Mouse (Mus musculus): ENCODE data around the gene Nup85. TPM values are rescaled to one million over a fixed set of nuclear protein-coding genes. Genes with fewer than 3 reads are reported as not detected.

Gene Nup85
- polyA plus RNA-seq, 1 experiment from 2014 or later, result 192 TPM

- Histone ChIP-seq H3K27ac (no peak overlapping the region), H3K4me3 (no peak overlapping the region), H3K27me3 (no peaks in the 10 kb centered on the region), H3K9me3 (no peaks in the 10 kb centered on the region), H3K4me2 (replicated peaks) (no peak overlapping the region), H3K9ac (no peak overlapping the region), H3K36me3 (peaks cover 29% of the 10 kb centered on the region), H3K4me1 (peaks cover 11% of the 10 kb centered on the region)
- WGBS, result 89% methylated on average over 6 of the region's 6 CpGs
- no peak for ATAC-seq (ENCODE audit: insufficient number of reproducible peaks, insufficient read depth, low FRiP score, low TSS enrichment)
Observed at GRCm38 (mm10) chr11:115615875-115616274, 51.6 kb downstream of the Nup85 start.

DNA sequence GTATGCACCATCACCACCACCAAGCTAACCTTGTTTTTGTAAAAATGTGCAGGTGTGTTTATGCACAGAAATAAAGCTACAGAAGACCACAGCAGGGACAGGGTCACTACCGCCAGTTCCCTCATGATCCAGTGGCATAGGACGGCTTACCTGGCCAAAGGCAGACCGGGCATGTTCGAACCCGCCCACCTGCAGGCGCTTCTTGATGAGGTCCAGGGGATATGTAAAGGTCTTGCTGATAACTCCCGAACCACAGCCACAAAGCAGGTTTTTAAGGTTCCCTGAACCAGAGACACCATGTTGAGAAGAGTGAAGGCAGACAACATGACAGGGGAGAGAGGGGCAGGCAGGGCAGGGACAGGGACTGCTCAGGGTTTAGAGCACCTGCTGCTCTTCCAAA lies 52.1 kb downstream of the Nup85 start:
- no peaks in the 10 kb centered on the region for H3K27me3 ChIP-seq
- no peak for ATAC-seq (ENCODE audit: insufficient number of reproducible peaks, insufficient read depth, low FRiP score, low TSS enrichment)
- no peak overlapping the region for H3K9ac ChIP-seq
- H3K9me3 ChIP-seq, result no peaks in the 10 kb centered on the region
- no peak overlapping the region for H3K4me3 ChIP-seq
- WGBS, result 84% methylated on average over 7 of the region's 7 CpGs
- H3K27ac ChIP-seq, result no peak overlapping the region
- peaks cover 11% of the 10 kb centered on the region for H3K4me1 ChIP-seq
- peaks cover 34% of the 10 kb centered on the region for H3K36me3 ChIP-seq
- no peak overlapping the region for H3K4me2 ChIP-seq (replicated peaks)

GRCm38 (mm10) chr11:115616893-115617292 lies 52.7 kb downstream of the Nup85 start:
- Histone ChIP-seq H3K4me1 (peaks cover 6% of the 10 kb centered on the region), H3K27ac (no peak overlapping the region), H3K9ac (no peak overlapping the region), H3K9me3 (no peaks in the 10 kb centered on the region), H3K4me3 (no peak overlapping the region), H3K4me2 (replicated peaks) (no peak overlapping the region), H3K27me3 (no peaks in the 10 kb centered on the region), H3K36me3 (peaks cover 39% of the 10 kb centered on the region)
- ATAC-seq (ENCODE audit: insufficient number of reproducible peaks, insufficient read depth, low FRiP score, low TSS enrichment), result no peak
- WGBS, result 82% methylated on average over 6 of the region's 6 CpGs

DNA sequence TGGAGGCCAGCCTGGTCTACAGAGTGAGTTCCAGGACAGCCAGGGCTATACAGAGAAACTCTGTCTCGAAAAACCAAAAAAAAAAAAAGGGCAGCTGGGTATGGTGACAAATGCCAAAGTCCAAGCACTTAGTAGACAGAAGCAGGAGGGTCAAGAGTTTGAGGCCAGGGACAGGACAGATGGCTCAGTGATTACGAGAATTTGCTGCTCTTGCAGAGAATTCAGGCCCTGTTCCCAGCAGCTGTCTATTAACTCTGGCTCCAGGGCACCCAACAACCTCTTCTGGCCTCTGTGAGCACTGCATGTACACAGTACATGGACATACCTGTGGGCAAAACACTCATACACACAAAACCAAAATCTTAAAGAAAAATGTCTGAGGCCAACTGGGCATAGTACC lies 53.8 kb downstream of the Nup85 start:
- H3K4me1 ChIP-seq, result peaks cover 4% of the 10 kb centered on the region; the same call in 1 of the 2 replicates
- no peaks in the 10 kb centered on the region for H3K9me3 ChIP-seq
- no peak overlapping the region for H3K9ac ChIP-seq
- no peak for ATAC-seq (ENCODE audit: insufficient number of reproducible peaks, insufficient read depth, low FRiP score, low TSS enrichment)
- H3K4me3 ChIP-seq, result no peak overlapping the region
- no peak overlapping the region for H3K27ac ChIP-seq
- peaks cover 50% of the 10 kb centered on the region for H3K36me3 ChIP-seq
- no peaks in the 10 kb centered on the region for H3K27me3 ChIP-seq
- 82% methylated on average over 2 of the region's 2 CpGs for WGBS
- H3K4me2 ChIP-seq (replicated peaks), result no peak overlapping the region

DNA sequence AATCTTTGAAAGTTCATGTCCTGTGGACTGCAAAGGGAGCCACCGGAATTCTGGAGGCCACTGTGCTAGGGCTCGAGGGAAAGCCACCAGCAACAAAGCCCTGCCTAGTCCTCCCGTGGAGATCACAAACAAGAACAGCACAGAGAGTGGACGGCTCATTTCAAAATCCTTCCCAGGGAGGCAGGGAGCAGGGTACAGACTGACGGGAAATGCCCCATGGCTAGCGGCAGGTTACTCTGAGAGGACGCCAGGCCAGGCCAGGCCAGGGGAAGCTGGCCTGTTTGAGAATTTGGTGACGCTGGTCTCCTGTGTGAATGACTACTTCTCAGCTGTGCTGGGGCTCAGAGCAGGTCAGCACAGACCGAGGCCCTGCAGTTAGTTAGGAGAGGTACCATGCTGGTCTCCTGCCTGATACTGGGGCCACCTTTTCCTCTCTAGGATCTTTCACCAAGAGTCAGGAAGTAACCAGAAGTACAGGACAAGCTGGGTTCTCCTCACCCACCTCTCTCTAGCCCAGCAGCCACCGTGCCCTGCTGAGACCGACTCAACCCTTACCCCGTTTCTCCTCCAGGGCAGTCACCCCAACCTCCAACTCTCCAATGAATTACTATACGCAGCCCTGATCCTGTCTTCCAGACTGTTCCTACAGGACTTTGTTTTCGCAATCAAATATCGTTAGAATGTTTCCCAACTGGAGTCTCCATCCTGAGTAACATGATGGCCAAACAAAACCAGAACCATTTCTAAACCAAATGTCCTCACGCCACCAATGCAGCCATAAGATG lies 54.7 kb downstream of the Nup85 start:
- WGBS, result 85% methylated on average over 16 of the region's 16 CpGs
- H3K9ac ChIP-seq, result no peak overlapping the region
- no peaks in the 10 kb centered on the region for H3K9me3 ChIP-seq
- no peak overlapping the region for H3K4me2 ChIP-seq (replicated peaks)
- H3K36me3 ChIP-seq, result peaks cover 56% of the 10 kb centered on the region
- no peaks in the 10 kb centered on the region for H3K27me3 ChIP-seq
- no peak overlapping the region for H3K4me3 ChIP-seq
- H3K27ac ChIP-seq, result no peak overlapping the region
- ATAC-seq (ENCODE audit: insufficient number of reproducible peaks, insufficient read depth, low FRiP score, low TSS enrichment), result no peak
- H3K4me1 ChIP-seq, result no peaks in the 10 kb centered on the region

GRCm38 (mm10) chr11:115619949-115620348 lies 55.7 kb downstream of the Nup85 start:
- H3K27ac ChIP-seq, result no peak overlapping the region
- no peak for ATAC-seq (ENCODE audit: insufficient number of reproducible peaks, insufficient read depth, low FRiP score, low TSS enrichment)
- no peak overlapping the region for H3K4me3 ChIP-seq
- H3K27me3 ChIP-seq, result no peaks in the 10 kb centered on the region
- no peaks in the 10 kb centered on the region for H3K9me3 ChIP-seq
- H3K4me1 ChIP-seq, result no peaks in the 10 kb centered on the region
- H3K4me2 ChIP-seq (replicated peaks), result no peak overlapping the region
- 93% methylated on average over 7 of the region's 7 CpGs for WGBS
- no peak overlapping the region for H3K9ac ChIP-seq
- peaks cover 51% of the 10 kb centered on the region for H3K36me3 ChIP-seq

DNA sequence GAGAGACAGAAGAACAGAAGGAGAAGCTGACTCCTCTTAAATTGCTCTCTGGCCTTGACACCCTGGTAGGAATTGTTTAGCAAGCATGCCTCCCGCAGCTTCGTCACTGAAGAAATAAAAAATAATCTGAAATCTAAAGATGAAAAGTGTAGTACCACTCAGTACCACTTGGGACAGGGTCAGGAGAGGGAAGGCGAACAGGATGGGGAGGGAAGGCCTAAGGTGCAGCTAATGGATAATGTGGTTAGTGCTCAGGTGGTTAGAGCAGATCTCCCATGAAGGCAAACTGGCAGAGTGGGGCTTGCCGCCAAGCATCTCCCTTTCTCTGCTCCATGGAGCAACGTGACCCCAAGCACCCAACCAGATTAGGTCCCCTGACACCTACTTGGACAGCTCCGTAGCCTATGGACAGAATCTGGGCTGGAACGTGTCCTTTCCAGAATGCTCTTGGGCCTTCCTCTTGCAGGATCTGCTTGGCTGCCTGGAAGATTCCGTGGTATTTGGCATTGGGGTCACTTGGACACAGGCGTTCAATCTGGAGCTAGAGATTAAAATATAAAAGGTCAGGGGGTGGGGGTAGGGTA lies 59.3 kb downstream of the Nup85 start:
- Histone ChIP-seq H3K27ac (no peak overlapping the region), H3K9me3 (no peaks in the 10 kb centered on the region), H3K4me1 (peaks cover 9% of the 10 kb centered on the region; the same call in 1 of the 2 replicates), H3K9ac (no peak overlapping the region), H3K4me3 (no peak overlapping the region), H3K4me2 (replicated peaks) (no peak overlapping the region), H3K36me3 (peaks cover 43% of the 10 kb centered on the region), H3K27me3 (no peaks in the 10 kb centered on the region)
- 72% methylated on average over 9 of the region's 9 CpGs for WGBS
- no peak for ATAC-seq (ENCODE audit: insufficient number of reproducible peaks, insufficient read depth, low FRiP score, low TSS enrichment)

GRCm38 (mm10) chr11:115625877-115626276 lies 61.6 kb downstream of the Nup85 start:
- no peaks in the 10 kb centered on the region for H3K27me3 ChIP-seq
- H3K4me3 ChIP-seq, result no peak overlapping the region
- peaks cover 9% of the 10 kb centered on the region; the same call in 1 of the 2 replicates for H3K4me1 ChIP-seq
- WGBS, result 81% methylated on average over 9 of the region's 9 CpGs
- H3K4me2 ChIP-seq (replicated peaks), result no peak overlapping the region
- no peaks in the 10 kb centered on the region for H3K9me3 ChIP-seq
- ATAC-seq (ENCODE audit: insufficient number of reproducible peaks, insufficient read depth, low FRiP score, low TSS enrichment), result no peak
- H3K27ac ChIP-seq, result no peak overlapping the region
- peaks cover 30% of the 10 kb centered on the region for H3K36me3 ChIP-seq
- no peak overlapping the region for H3K9ac ChIP-seq

DNA sequence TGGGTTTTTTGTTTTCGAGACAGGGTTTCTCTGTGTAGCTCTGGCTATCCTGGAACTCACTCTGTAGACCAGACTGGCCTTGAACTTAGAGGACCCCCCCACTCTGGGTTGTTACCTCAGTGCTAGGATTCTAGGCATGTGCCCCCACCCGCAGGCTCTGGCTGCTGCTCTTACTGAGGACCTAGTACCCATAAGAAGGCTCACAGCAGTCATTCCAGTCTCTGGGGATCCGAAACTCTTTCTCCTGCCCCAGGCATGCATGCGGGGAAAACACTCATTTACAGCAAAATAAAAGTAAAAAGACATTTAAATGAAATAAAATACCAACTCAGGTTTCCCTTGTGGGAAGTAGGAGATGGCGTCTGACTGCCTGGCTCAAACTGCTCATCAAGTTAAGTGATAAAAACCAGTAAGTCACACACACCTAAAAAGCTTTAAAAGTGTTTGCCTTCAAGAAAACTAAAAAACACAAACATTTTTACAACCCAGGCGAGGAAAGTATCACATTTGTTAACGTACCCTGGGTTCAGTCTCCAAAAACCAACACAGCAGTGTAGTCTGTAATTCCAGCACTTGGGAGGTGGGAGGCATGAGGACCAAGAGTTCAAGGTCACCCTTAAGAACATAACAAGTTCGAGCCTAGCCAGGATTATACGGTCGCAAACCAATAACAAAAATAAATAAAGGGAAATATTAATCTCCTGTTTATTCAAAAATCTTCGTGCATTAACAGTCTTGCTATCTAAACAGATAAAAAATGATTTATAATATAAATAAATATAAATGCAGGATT lies 62.8 kb downstream of the Nup85 start:
- Histone ChIP-seq H3K27me3 (no peaks in the 10 kb centered on the region), H3K27ac (no peak overlapping the region), H3K4me2 (replicated peaks) (peak overlapping the region; percentile 92), H3K9me3 (no peaks in the 10 kb centered on the region), H3K36me3 (peaks cover 19% of the 10 kb centered on the region), H3K9ac (peak overlapping the region; percentile 74; the same call in 1 of the 2 replicates), H3K4me1 (peaks cover 9% of the 10 kb centered on the region; the same call in 1 of the 2 replicates), H3K4me3 (peak overlapping the region; percentile 74)
- no peak for ATAC-seq (ENCODE audit: insufficient number of reproducible peaks, insufficient read depth, low FRiP score, low TSS enrichment)
- WGBS, result 51% methylated on average over 11 of the region's 11 CpGs

- Histone ChIP-seq H3K4me1 (peaks cover 9% of the 10 kb centered on the region; the same call in 1 of the 2 replicates), H3K27me3 (no peaks in the 10 kb centered on the region), H3K4me2 (replicated peaks) (peak within 1 kb of the TSS; percentile 92), H3K4me3 (peak within 1 kb of the TSS; percentile 74), H3K9ac (peak within 1 kb of the TSS; percentile 74), H3K27ac (no peak within 1 kb of the TSS), H3K36me3 (peaks cover 11% of the 10 kb centered on the region), H3K9me3 (no peaks in the 10 kb centered on the region)
- under 1% methylated on average over 47 of the region's 47 CpGs for WGBS
- ATAC-seq (ENCODE audit: insufficient number of reproducible peaks, insufficient read depth, low FRiP score, low TSS enrichment), result peak; percentile 99
Observed at GRCm38 (mm10) chr11:115627705-115628464, 63.7 kb downstream of the Nup85 start, which contains the start of gene Slc25a19. Gene Slc25a19 (minus strand): TSS chr11:115628295.

Data from embryonic facial prominence, embryonic 12.5 days (tissue).